Mouse (Mus musculus) sigmoid colon, adult 10 weeks (tissue): ENCODE data around the gene Gjc1. TPM values are rescaled to one million over a fixed set of nuclear protein-coding genes. Genes with fewer than 3 reads are reported as not detected.

Experiments used
- polyA plus RNA-seq: library from polyadenylated mRNA; stranded (reverse); fragments of 350-450 nt; fragmentation: Illumina TruSeq; extraction: RNeasy Lipid Tissue Mini Kit (QIAGEN cat#74804); gene quantifications from one replicate; pipeline ENCODE4 v1.2.3, GENCODE M21; 2014; ENCODE audit warnings: low read depth, low replicate concordance

The Gjc1 gene
- 10.1 TPM for polyA plus RNA-seq

GRCm38 (mm10) chr11:102819021-102819782 is at the start of gene Gjc1:
Gjc1 (minus strand) TSS chr11:102819700.

GRCm38 (mm10) chr11:102835549-102835948 is 16.0 kb upstream of the Gjc1 start, which contains the start of gene Higd1b:
Higd1b (plus strand) TSS chr11:102835849.

GRCm38 (mm10) chr11:102761309-102762210 is 57.9 kb downstream of the Gjc1 start, which contains the start of gene Adam11:
Adam11 (plus strand) TSS chr11:102761439.

Other genes starting within 250 kb of the Gjc1 start
- 11.8 TPM for gene Gm11627, start 240.2 kb downstream of the Gjc1 start, polyA plus RNA-seq
- 2.8 TPM for gene Fzd2, start 215.3 kb downstream of the Gjc1 start, polyA plus RNA-seq
- gene Meioc, start 156.0 kb downstream of the Gjc1 start, polyA plus RNA-seq: not detected
- gene Ccdc43, start 121.9 kb downstream of the Gjc1 start, polyA plus RNA-seq: 44.8 TPM
- 1.1 TPM for gene Adam11, start 58.3 kb downstream of the Gjc1 start, polyA plus RNA-seq
- gene Higd1b, start 16.1 kb upstream of the Gjc1 start, polyA plus RNA-seq: not detected
- gene Eftud2, start 61.3 kb upstream of the Gjc1 start, polyA plus RNA-seq: 29.3 TPM
- not detected for gene Ccdc103, start 61.5 kb upstream of the Gjc1 start, polyA plus RNA-seq
- gene Fam187a, start 65.5 kb upstream of the Gjc1 start, polyA plus RNA-seq: not detected
- gene Gfap, start 81.2 kb upstream of the Gjc1 start, polyA plus RNA-seq: 0.73 TPM
- 0.41 TPM for gene Kif18b, start 105.4 kb upstream of the Gjc1 start, polyA plus RNA-seq
- not detected for gene C1ql1, start 127.0 kb upstream of the Gjc1 start, polyA plus RNA-seq
- 9.1 TPM for gene Nmt1, start 208.5 kb upstream of the Gjc1 start, polyA plus RNA-seq
- gene Dcakd, start 208.6 kb upstream of the Gjc1 start, polyA plus RNA-seq: 5.0 TPM